Comparison of ENCODE assay signal across 21 mouse cellular contexts in genomic region chr6:98307647-98308046, GRCm38 (mm10). TPM values are rescaled to one million over a fixed set of nuclear protein-coding genes. Genes with fewer than 3 reads are reported as not detected.
DNase-seq lines count a peak whose midpoint lies in the region; ATAC-seq lines count a peak whose summit lies in the region.
"Had no signal": no experiment of that assay in that cellular context is flagged by ENCODE, and none has a peak within 500 bp of the region (broad histone marks: within the 10 kb centered on the region; RNA-seq: fewer than 3 reads in every experiment).

No protein-coding gene starts in this region.

- no peaks in the 10 kb centered on the region for H3K4me1 ChIP-seq in hindbrain, embryonic 11.5 days (replicated peaks; ENCODE audit: control insufficient read depth, insufficient read depth, low read length)
- H3K4me1 ChIP-seq: heart, embryonic 15.5 days; liver, embryonic 13.5 days; megakaryocyte, embryonic 14.5 days had no signal

- no peak overlapping the region for H3K4me3 ChIP-seq in hindbrain, embryonic 11.5 days (ENCODE audit: low read depth, low read length)
- H3K4me3 ChIP-seq: heart, embryonic 15.5 days; left cerebral cortex, adult 2 months; liver, embryonic 13.5 days; megakaryocyte, embryonic 14.5 days had no signal

- intact Hi-C loops in heart, postnatal 36 days (cut with DNase I) = no loop called here

- H3K4me2 ChIP-seq in hindbrain, embryonic 11.5 days (replicated peaks; ENCODE audit: low read depth, low read length) = no peak overlapping the region
- H3K4me2 ChIP-seq: heart, embryonic 15.5 days; liver, embryonic 13.5 days had no signal

- ATAC-seq in hindbrain, embryonic 11.5 days (ENCODE audit: low FRiP score) = no peak
- ATAC-seq: inflammation-experienced regulatory T-cells, adult 6 months had no signal

- H3K27ac ChIP-seq in hindbrain, embryonic 11.5 days (ENCODE audit: low read depth, low read length) = no peak overlapping the region
- H3K27ac ChIP-seq: heart, embryonic 15.5 days; left cerebral cortex, adult 2 months; liver, embryonic 13.5 days had no signal

- no peaks in the 10 kb centered on the region for H3K27me3 ChIP-seq in hindbrain, embryonic 11.5 days (ENCODE audit: control insufficient read depth, insufficient read depth, low read length)
- H3K27me3 ChIP-seq: heart, embryonic 15.5 days; liver, embryonic 13.5 days; megakaryocyte, embryonic 14.5 days had no signal

- DNase-seq in cerebellum, postnatal 14 days = peak; percentile 1 to 24
- no peak for DNase-seq in cerebellum, adult 11 months
- DNase-seq in urinary bladder, postnatal 10 days (ENCODE audit: low spot score) = peak; percentile 14
- DNase-seq in urinary bladder, adult 2 months (ENCODE audit: low spot score) = no peak
- peak; percentile 46 to 59 for DNase-seq in heart, postnatal 36 days
- peak; percentile 60 to 73 for DNase-seq in urinary bladder, postnatal 4 days (ENCODE audit: low spot score in 2 of 2)
- DNase-seq in right cerebral cortex, adult 2 months (ENCODE audit: low spot score in 2 of 2) = no peak
- no peak for DNase-seq in hindbrain, embryonic 11.5 days (ENCODE audit: low spot score)
- DNase-seq: kidney, postnatal 14 days; liver, embryonic 13.5 days; thymus, adult 2 months had no signal

- no peaks in the 10 kb centered on the region for H3K36me3 ChIP-seq in hindbrain, embryonic 11.5 days (ENCODE audit: control insufficient read depth, insufficient read depth, low read length)
- H3K36me3 ChIP-seq: heart, embryonic 15.5 days; liver, embryonic 13.5 days had no signal

- H3K9me3 ChIP-seq in hindbrain, embryonic 11.5 days (ENCODE audit: control insufficient read depth, low read length) = no peaks in the 10 kb centered on the region
- H3K9me3 ChIP-seq: heart, embryonic 15.5 days; liver, embryonic 13.5 days had no signal

- whole genome bisulfite sequencing in hindbrain, embryonic 11.5 days = 93% methylated on average over 3 of the region's 3 CpGs

- no peak overlapping the region for H3K9ac ChIP-seq in hindbrain, embryonic 11.5 days (ENCODE audit: low read depth, low read length)
- H3K9ac ChIP-seq: heart, embryonic 15.5 days; liver, embryonic 13.5 days had no signal

RNA-seq across cellular contexts. Expression of gene Gm765, which starts 34.9 kb away (rescaled TPM):
- polyA plus RNA-seq in urinary bladder, adult 2 months (2012; rRNA removed) = 0.37 and 0.53 TPM in 2 replicates
- total RNA-seq in heart, postnatal 36 days (2021) = not detected
- not detected in 2 replicates for polyA plus RNA-seq in hindbrain, embryonic 11.5 days (2014; fragmentation: Nextera tagmentation; extraction: Ambion mirVana)
- total RNA-seq: MEL; monocyte, adult 5-6 weeks; neutrophil, adult 5-6 weeks had no signal
- polyA plus RNA-seq: C2C12; forebrain, embryonic 11.5 days; heart, embryonic 15.5 days; liver, embryonic 13.5 days; small intestine, adult 2 months had no signal

Comparison
In these comparisons a context has a peak if more than half of its experiments do, and no peak if none do; other contexts are left out.
1. DNase-seq: peak in cerebellum, postnatal 14 days (2 of 2), urinary bladder, postnatal 10 days (single experiment), heart, postnatal 36 days (2 of 2) and urinary bladder, postnatal 4 days (2 of 2); none in cerebellum, adult 11 months (single experiment), urinary bladder, adult 2 months (single experiment), right cerebral cortex, adult 2 months (0 of 2) and hindbrain, embryonic 11.5 days (single experiment).